Mouse (Mus musculus) adrenal gland, adult 8-10 months (tissue): ENCODE measurements around the gene Slc4a8. TPM values are rescaled to one million over a fixed set of nuclear protein-coding genes. Genes with fewer than 3 reads are reported as not detected.

Experiments used
- DNase-seq: peaks from one replicate; pipeline ENCODE4 v3.0.0; 2022
- total RNA-seq, 4 experiments: library from RNA; stranded (reverse); gene quantifications; 2 replicates each; pipeline ENCODE4 v1.2.4; 2022

Slc4a8 gene
- total RNA-seq, 4 experiments from 2014 or later: 6.2 to 20.5 (median 11.4) TPM

GRCm38 (mm10) chr15:100832144-100832543, 70.6 kb downstream of the Slc4a8 start:
- DNase-seq: no peak

DNA sequence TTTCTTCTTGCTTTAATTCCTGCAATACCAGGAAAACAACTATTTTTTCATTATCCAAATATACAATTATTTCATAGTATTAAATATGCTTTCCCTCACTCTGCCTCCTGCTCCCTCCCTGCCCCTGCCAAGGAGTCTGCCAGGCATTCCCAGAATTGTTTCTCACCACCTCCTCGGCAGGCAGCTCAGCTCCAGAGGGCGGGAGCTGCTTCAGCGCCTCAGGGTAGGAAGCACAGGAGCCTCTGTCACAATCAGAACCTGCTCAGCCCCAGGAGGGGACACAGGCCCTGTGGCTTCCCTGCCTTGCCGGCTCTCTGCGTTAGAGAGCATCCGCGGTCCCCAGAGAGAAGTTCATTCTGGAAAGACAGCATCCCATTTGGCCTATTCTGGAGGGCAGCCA, 71.2 kb downstream of the Slc4a8 start:
- DNase-seq: no peak

DNA sequence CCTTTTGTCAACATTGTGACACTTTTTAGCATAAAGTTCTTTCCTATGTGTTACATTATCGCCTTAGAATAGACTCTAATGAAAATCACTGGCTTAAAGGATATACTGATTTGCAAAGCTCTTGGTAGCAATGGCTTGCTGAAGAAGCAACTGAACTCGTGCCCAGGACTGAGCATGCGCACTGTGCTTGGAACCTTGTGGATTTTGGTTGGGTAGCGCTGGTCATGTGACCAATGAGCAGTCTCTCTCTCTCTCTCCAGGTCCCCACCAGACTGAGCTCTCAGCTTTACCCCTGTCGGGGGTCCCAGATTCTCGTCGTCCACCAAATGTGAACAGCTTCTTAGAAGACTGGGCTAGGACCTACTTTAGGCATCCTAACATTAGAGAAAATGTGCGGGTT, 75.2 kb downstream of the Slc4a8 start:
- no peak for DNase-seq

GRCm38 (mm10) chr15:100838607-100839207, 77.2 kb downstream of the Slc4a8 start:
- DNase-seq: peak; percentile 22

DNA sequence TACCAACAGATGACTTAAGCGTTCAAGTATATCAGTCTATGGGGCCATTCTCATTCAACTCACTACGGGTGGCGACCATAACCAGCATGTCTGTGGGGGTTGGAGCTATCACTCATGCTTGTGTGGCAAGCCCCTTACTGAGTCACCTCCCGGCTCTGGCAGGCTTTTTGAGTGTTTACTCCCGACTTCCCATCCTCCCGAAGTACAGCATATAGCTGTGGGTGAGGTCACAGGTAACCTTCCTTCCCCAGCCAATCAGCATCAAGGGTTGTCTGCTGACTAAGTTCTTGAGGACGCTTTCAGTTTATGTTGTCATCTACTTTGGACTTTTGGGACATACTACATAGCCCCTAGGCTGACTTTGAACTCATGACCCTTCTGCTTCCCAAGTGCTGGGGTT, 82.8 kb downstream of the Slc4a8 start:
- no peak for DNase-seq

- no peak for DNase-seq
These were observed 83.7 kb downstream of the Slc4a8 start for GRCm38 (mm10) chr15:100845049-100845879.

- no peak for DNase-seq
These were observed 85.6 kb downstream of the Slc4a8 start for GRCm38 (mm10) chr15:100847193-100847592.

GRCm38 (mm10) chr15:100857586-100857985, 96.0 kb downstream of the Slc4a8 start:
- no peak for DNase-seq

GRCm38 (mm10) chr15:100860856-100861255, 99.3 kb downstream of the Slc4a8 start:
- DNase-seq: no peak

GRCm38 (mm10) chr15:100865556-100865955, 104.0 kb downstream of the Slc4a8 start:
- no peak for DNase-seq

GRCm38 (mm10) chr15:100869558-100869957, 108.0 kb downstream of the Slc4a8 start, which contains the start of gene Scn8a:
Gene Scn8a (plus strand): TSS chr15:100869858.
- DNase-seq: no peak

DNA sequence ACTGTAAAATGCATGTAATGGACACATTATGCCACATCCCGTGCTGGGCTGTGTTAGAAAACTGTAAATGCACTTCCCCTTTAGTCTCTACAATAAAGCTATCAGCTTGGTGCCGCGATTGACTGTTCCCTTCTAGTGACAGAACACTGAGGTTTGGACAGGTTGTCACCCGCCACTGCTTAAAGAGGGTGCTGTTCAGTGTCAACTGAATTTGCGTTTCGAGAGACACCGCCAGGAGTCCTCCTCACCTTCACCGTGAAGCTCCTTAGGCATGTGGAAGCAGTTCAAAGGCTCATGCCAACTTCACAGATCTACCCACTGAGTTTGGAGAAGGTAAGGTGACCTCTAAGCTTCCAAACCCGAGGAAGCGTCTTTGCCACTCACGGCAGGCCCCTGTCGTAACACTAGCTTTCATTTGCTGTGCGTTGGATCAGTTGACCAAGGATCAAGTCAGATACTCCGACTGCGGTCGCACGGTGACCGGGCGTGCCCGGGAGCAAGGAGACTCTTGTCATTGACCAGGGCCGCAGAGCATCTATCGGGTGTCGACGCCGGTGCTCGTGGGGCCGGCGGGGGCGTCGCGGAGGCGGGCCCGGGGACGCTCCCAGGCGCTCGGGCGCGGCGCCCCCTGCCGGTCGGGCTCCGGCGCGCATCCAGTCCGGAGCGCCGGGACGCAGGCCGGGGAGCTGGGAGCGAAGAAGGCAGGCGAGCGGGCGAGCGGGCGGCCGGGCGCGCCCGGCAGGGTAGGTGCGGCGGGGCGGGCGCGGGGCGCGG, 108.6 kb downstream of the Slc4a8 start:
- peak; percentile 23 for DNase-seq

GRCm38 (mm10) chr15:100870775-100871106, 109.2 kb downstream of the Slc4a8 start:
- no peak for DNase-seq

- DNase-seq: no peak
These were observed 109.8 kb downstream of the Slc4a8 start for GRCm38 (mm10) chr15:100871107-100872011.

- peak; percentile 71 for DNase-seq
These were observed 111.6 kb downstream of the Slc4a8 start for GRCm38 (mm10) chr15:100873155-100873554.

Other genes starting within 250 kb of the Slc4a8 start
- 10 to 100 TPM; 25.6 to 38.0 (median 30.8) TPM for gene Tfcp2, start 209.7 kb upstream of the Slc4a8 start, total RNA-seq
- 10 to 100 TPM; 17.1 to 33.5 (median 23.8) TPM for gene Pou6f1, start 161.8 kb upstream of the Slc4a8 start, total RNA-seq
- 100 to 1,000 TPM; 235 to 259 (median 252) TPM for gene Dazap2, start 146.4 kb upstream of the Slc4a8 start, total RNA-seq
- 10 to 100 TPM; 42.7 to 64.0 (median 55.6) TPM for gene Smagp, start 124.8 kb upstream of the Slc4a8 start, total RNA-seq
- 1 to 10 TPM; 2.5 to 7.0 (median 3.8) TPM for gene Bin2, start 92.2 kb upstream of the Slc4a8 start, total RNA-seq
- gene Cela1, start 73.8 kb upstream of the Slc4a8 start, total RNA-seq: 100 to 1,000 TPM; 107 to 119 (median 115) TPM
- gene Galnt6, start 32.4 kb upstream of the Slc4a8 start, total RNA-seq: 1 to 10 TPM; 5.1 to 7.2 (median 5.8) TPM
- 10 to 100 TPM in 2 of 4 experiments, 1 to 10 TPM in 2; 4.1 to 14.9 (median 8.5) TPM for gene Scn8a, start 108.1 kb downstream of the Slc4a8 start, total RNA-seq